Mouse (Mus musculus) small intestine, adult 2 months (tissue): ENCODE results near the gene Gfi1. TPM values are rescaled to one million over a fixed set of nuclear protein-coding genes. Genes with fewer than 3 reads are reported as not detected.

ENCODE experiments used
- H3K27ac ChIP-seq: fragments of 200-500 bp; 2 replicates; pipeline ENCODE4 v1.5.1; 2012; ENCODE audit warnings: low read depth, low read length, control low read depth, inconsistent platforms; ENCODE audit not compliant: insufficient read depth
- H3K27me3 ChIP-seq: fragments of 200-500 bp; 2 replicates; pipeline ENCODE4 v1.6.1; 2012; ENCODE audit warnings: mild to moderate bottlenecking, moderate library complexity, low read length, inconsistent platforms; ENCODE audit not compliant: control insufficient read depth, insufficient read depth
- H3K36me3 ChIP-seq: fragments of 200-500 bp; 2 replicates; pipeline ENCODE4 v1.6.1; 2012; ENCODE audit warnings: mild to moderate bottlenecking, low read length, control low read depth, inconsistent platforms; ENCODE audit not compliant: control insufficient read depth, insufficient read depth
- H3K4me1 ChIP-seq: fragments of 200-500 bp; 2 replicates; pipeline ENCODE4 v1.6.1; 2012; ENCODE audit warnings: low read length, inconsistent platforms, mixed read lengths; ENCODE audit not compliant: control insufficient read depth, insufficient read depth, insufficient read length
- H3K4me3 ChIP-seq: fragments of 200-500 bp; 2 replicates; pipeline ENCODE4 v1.5.1; 2012; ENCODE audit warnings: low read depth, mild to moderate bottlenecking, control low read depth, inconsistent platforms, low read length, moderate library complexity
- CTCF ChIP-seq: fragments of 200-500 bp; IDR thresholded peaks from 2 replicates; pipeline ENCODE4 v1.5.1; 2012; ENCODE audit warnings: low read depth, mild to moderate bottlenecking, control low read depth, inconsistent platforms, low read length, moderate library complexity, mixed read lengths; ENCODE audit not compliant: insufficient replicate concordance, insufficient read length; ENCODE audit errors: extremely low read depth
- POLR2A ChIP-seq: fragments of 200-500 bp; IDR thresholded peaks from 2 replicates; pipeline ENCODE4 v1.6.1; 2012; ENCODE audit warnings: low read depth, mild to moderate bottlenecking, control low read depth, inconsistent platforms, low read length, moderate library complexity
- WGBS: fragments of 180-500 bp; shearing (Covaris S2); methylation state at CpG from one replicate; pipeline ENCODE4 v1.1.7; 2018; 5-methylcytosine and 5-hydroxymethylcytosine counted together
- polyA plus RNA-seq: library from polyadenylated mRNA; depleted of rRNA; stranded (reverse); fragments of >200 nt; gene quantifications from 2 replicates; pipeline ENCODE4 v1.2.3, GENCODE M21; 2012

Gfi1 gene
- polyA plus RNA-seq, 1 experiment: 8.7 TPM

DNA sequence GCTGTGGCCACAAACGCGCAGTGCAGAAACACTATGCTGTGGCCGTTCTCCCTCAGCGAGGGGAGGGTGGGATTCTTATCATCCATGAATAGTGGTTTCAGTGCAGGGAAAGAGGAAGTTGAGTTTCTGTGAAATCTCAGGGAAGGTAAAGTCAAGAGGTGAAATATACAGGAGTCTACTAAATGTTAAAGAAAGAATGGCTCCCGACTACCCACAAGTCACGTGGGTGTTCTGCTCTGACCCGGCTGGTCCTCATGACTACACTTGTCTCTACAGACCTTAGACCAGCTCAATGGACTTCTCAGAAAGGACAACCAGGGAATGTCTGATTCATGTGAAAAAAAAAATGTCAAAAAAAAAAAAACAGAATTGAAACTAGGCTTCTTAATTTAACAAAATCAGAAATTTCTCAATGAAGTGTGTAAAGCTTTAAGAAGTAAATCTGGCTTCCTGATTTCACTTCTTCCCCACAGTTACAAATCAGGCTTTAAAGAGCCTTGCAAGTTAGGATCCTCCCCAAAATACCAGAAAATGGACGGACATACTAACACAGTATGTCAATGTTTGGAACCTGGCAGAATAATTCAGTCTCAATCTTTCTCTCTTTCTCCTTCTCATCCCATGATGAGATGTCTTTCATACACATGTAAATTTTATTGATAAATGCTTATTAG is 17.6 kb downstream of the Gfi1 start:
- Histone ChIP-seq H3K27ac (no peak overlapping the region), H3K4me3 (no peak overlapping the region), H3K27me3 (no peaks in the 10 kb centered on the region; the same call in none of the 2 replicates), H3K36me3 (no peaks in the 10 kb centered on the region), H3K4me1 (no peaks in the 10 kb centered on the region)
- WGBS: 82% methylated on average over 8 of the region's 8 CpGs
- TF ChIP-seq POLR2A (no peak), CTCF (no peak)

DNA sequence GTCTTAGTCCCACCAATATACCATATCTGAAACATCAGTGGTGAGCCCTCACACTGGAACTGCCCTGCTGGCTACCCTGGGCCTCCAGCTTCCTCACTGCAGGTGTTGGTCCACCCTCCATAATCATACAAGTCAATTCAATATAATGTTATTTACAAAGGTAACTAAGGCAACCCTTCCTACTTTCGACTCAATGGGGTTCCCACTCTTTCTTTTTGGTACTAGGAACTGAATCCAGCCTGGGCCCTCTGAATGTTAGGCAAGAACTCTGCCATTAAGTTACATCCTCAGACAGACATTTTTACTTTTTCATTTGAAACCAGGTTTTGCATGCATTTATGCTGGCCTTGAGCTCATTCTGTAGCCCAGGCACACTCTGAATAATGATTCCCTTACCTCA is 19.6 kb downstream of the Gfi1 start:
- TF ChIP-seq POLR2A: no peak
- H3K27me3 ChIP-seq: no peaks in the 10 kb centered on the region; the same call in none of the 2 replicates
- no peak overlapping the region for H3K27ac ChIP-seq
- no peaks in the 10 kb centered on the region for H3K4me1 ChIP-seq
- no peak overlapping the region for H3K4me3 ChIP-seq
- H3K36me3 ChIP-seq: no peaks in the 10 kb centered on the region
- WGBS: 33% methylated on average over 1 of the region's 1 CpGs

DNA sequence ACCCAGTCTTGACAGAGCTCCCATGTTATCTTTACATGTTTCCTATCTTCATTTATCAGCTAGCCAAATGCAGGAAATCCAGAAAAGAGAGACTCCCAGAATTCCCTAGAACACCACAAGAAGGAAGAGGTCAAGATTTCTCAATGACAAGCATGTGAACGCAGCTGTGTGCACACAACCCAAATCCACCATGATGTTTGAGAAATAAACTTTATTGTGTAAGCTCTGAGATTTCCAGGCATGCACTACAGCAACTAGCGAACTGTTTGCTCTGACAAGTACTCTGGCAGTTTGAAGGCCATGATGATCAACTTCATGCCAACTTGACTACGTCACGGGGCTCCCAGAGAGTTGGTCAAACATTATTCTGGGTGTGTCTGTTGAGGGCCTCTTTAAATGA is 20.1 kb downstream of the Gfi1 start:
- Histone ChIP-seq H3K27ac (no peak overlapping the region), H3K4me1 (no peaks in the 10 kb centered on the region), H3K27me3 (no peaks in the 10 kb centered on the region; the same call in 1 of the 2 replicates), H3K36me3 (no peaks in the 10 kb centered on the region), H3K4me3 (no peak overlapping the region)
- TF ChIP-seq POLR2A: no peak
- TF ChIP-seq CTCF: no peak
- WGBS: 31% methylated on average over 4 of the region's 4 CpGs

DNA sequence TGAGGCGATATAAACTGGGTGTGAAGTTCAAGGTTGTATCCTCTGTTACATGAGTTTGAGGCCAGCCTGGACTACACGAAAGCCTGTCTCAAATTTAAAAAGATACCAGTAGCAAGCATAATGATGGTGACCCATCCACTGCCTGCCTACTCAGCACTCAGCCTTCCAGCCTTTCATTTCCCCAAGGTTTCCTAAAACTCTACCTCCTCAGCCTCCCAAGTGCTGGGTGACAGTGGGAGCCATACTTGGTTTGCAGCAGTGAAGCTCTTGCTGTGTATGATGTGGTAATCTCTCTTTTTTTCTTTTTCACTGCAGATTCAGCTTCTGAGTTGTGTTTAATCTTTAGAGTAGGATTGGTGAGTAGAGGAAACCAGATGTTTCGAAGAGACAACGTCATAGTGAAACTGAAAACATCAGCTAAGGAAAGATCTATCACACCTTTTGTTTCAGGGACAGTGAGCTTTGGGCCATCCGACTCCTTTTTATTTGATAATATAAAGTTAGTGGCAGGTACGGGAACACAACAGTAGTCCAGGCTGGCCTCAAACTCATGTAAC is 22.6 kb downstream of the Gfi1 start:
- no peaks in the 10 kb centered on the region; the same call in 1 of the 2 replicates for H3K27me3 ChIP-seq
- no peaks in the 10 kb centered on the region for H3K36me3 ChIP-seq
- no peaks in the 10 kb centered on the region for H3K4me1 ChIP-seq
- WGBS: 55% methylated on average over 6 of the region's 6 CpGs
- TF ChIP-seq CTCF: no peak
- no peak for TF ChIP-seq POLR2A
- no peak overlapping the region; the same call in 1 of the 2 replicates for H3K27ac ChIP-seq
- no peak overlapping the region for H3K4me3 ChIP-seq

DNA sequence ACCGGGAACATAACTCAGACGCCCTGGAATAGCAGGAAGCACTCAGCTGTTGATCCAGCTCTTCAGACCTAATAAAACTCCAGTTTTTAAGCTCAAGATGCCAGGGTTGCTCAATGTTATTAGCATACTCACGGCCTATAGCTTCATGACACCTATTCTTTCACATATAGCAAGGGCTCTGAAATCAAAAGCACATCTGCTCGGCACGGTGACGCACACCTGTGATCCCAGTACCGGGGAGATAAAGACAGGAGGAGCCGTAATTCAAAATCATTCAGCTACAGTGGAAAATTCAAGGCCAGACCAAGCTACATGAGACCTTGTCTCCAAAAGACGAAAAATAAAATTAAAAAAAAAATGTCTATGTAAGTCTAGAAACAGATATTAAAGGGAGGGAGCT is 24.2 kb downstream of the Gfi1 start:
- no peaks in the 10 kb centered on the region for H3K36me3 ChIP-seq
- TF ChIP-seq CTCF (no peak), POLR2A (no peak)
- H3K4me3 ChIP-seq: no peak overlapping the region
- no peak overlapping the region for H3K27ac ChIP-seq
- H3K27me3 ChIP-seq: no peaks in the 10 kb centered on the region; the same call in 1 of the 2 replicates
- no peaks in the 10 kb centered on the region for H3K4me1 ChIP-seq
- 75% methylated on average over 9 of the region's 9 CpGs for WGBS

DNA sequence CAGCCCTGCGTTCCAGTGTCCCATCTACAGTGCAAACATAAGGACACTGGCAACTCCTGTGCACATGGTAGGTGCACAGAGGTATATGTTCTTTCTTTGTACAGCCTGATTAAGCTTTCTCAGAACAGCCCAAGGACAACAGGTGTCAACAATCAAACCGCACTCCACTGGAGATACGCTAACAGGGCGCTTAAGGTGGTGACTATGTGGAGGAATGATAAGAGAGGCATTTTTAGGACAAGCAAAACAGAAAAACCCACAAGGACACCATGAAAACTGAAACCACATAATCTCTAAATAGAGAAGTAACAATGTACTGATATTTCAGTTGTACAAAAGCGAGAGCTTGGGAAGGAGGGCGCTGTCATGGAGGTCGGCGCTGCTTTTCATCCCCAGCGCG is 25.0 kb downstream of the Gfi1 start:
- WGBS: 82% methylated on average over 10 of the region's 10 CpGs
- no peaks in the 10 kb centered on the region for H3K27me3 ChIP-seq
- no peak overlapping the region for H3K4me3 ChIP-seq
- H3K27ac ChIP-seq: no peak overlapping the region
- TF ChIP-seq CTCF (no peak), POLR2A (no peak)
- no peaks in the 10 kb centered on the region for H3K4me1 ChIP-seq
- no peaks in the 10 kb centered on the region for H3K36me3 ChIP-seq

DNA sequence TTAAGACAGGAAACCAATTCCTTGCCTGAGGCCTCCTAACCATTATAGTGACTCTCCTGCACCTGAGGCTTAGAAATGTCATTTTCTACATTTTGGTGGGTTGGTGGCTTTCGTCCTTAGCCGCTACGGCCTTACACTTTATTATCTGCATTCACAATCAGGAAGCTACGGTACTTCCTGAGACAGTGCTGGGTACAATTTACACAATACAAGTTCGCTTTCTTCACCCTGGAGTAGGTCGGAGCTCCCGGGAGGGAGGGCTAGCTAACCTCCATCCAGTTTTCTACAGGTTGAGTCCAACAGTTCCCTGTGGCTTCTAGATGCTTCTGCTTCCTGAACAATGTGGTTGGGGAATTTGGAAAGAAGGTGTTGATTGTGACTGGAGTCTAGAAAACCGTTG is 26.9 kb downstream of the Gfi1 start:
- Histone ChIP-seq H3K36me3 (no peaks in the 10 kb centered on the region), H3K27me3 (no peaks in the 10 kb centered on the region), H3K4me3 (no peak overlapping the region), H3K27ac (no peak overlapping the region), H3K4me1 (no peaks in the 10 kb centered on the region)
- WGBS: 73% methylated on average over 8 of the region's 8 CpGs
- no peak for TF ChIP-seq POLR2A
